Mouse (Mus musculus) erythroblast, embryonic 14.5 days (primary cell): ENCODE data around the gene Erp27.

Experiments used
- GATA1 ChIP-seq: IDR thresholded peaks from 2 replicates; pipeline ENCODE4 v1.6.1; 2012; ENCODE audit warnings: low read length, inconsistent platforms, mixed read lengths
- TAL1 ChIP-seq: IDR thresholded peaks from 3 replicates; pipeline ENCODE4 v1.6.1; 2012; ENCODE audit warnings: low read length, inconsistent platforms, mixed read lengths

- TF ChIP-seq GATA1 (no peak), TAL1 (no peak)
These were observed 25.7 kb upstream of the Erp27 start for GRCm38 (mm10) chr6:136947716-136948115.
